Mouse (Mus musculus) megakaryocyte, embryonic 14.5 days (primary cell): Measurements from ENCODE around the gene Slc25a45.

Experiments
- FLI1 ChIP-seq: IDR thresholded peaks from 2 replicates; pipeline ENCODE4 v1.6.1; 2012; ENCODE audit warnings: low read length, inconsistent platforms, mixed read lengths
- GATA1 ChIP-seq: IDR thresholded peaks from 3 replicates; pipeline ENCODE4 v1.6.1; 2012; ENCODE audit warnings: mixed read lengths, low read length, inconsistent platforms, borderline replicate concordance

DNA sequence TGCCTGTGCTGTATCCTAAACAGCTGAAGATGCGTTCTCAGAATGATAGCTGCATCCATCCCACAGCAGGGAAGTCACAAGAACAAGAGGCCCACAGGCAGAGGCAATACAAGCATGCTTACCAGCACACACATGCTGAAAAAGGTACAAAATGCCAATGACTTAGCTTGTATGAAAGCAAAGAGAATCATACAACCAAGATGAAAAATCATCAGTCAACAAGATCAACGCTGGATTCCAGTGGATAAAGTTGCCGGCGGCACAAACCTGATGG is 38.8 kb upstream of the Slc25a45 start:
- TF ChIP-seq GATA1 (no peak), FLI1 (no peak)
